ENCODE assay signal across 22 mouse cellular contexts in genomic region chr12:58139121-58139520, GRCm38 (mm10).
DNase-seq lines count a peak whose midpoint lies in the region; ATAC-seq and TF ChIP-seq lines count a peak whose summit lies in the region.
"Had no signal": no experiment of that assay in that cellular context is flagged by ENCODE, and none has a peak within 500 bp of the region (broad histone marks: within the 10 kb centered on the region; RNA-seq: fewer than 3 reads in every experiment).

No protein-coding gene starts in this region.

- H3K27ac ChIP-seq in forebrain, postnatal 0 days (ENCODE audit: low read depth, low read length) = no peak overlapping the region
- H3K27ac ChIP-seq in forebrain, embryonic 12.5 days = no peak overlapping the region
- H3K27ac ChIP-seq in left cerebral cortex, adult 2 months = no peak overlapping the region
- H3K27ac ChIP-seq: embryonic facial prominence, embryonic 12.5 days; gastrocnemius, adult 2 months; heart, embryonic 13.5 days; hindbrain, embryonic 15.5 days had no signal

- no peak overlapping the region for H3K9ac ChIP-seq in forebrain, postnatal 0 days
- H3K9ac ChIP-seq in forebrain, embryonic 12.5 days = no peak overlapping the region
- H3K9ac ChIP-seq: embryonic facial prominence, embryonic 12.5 days; heart, embryonic 13.5 days; hindbrain, embryonic 15.5 days had no signal

- H3K36me3 ChIP-seq in forebrain, postnatal 0 days (ENCODE audit: insufficient read depth) = no peaks in the 10 kb centered on the region
- H3K36me3 ChIP-seq in forebrain, embryonic 12.5 days (replicated peaks) = no peaks in the 10 kb centered on the region
- H3K36me3 ChIP-seq: embryonic facial prominence, embryonic 12.5 days; G1E; heart, embryonic 13.5 days; hindbrain, embryonic 15.5 days had no signal

- no peak for TF ChIP-seq CTCF in forebrain, postnatal 0 days (IDR thresholded peaks at IDR 0.05; ENCODE audit: low read depth)
- no peak for TF ChIP-seq CTCF in left cerebral cortex, adult 2 months (IDR thresholded peaks at IDR 0.05)

- intact Hi-C loops in left cerebral cortex, adult 2 months (cut with DNase I) = loop anchor here (2.0 kb wide), 1 partner anchor 52 kb away; no protein-coding TSS in a partner anchor

- H3K4me2 ChIP-seq in forebrain, postnatal 0 days (ENCODE audit: low read depth) = no peak overlapping the region
- no peak overlapping the region for H3K4me2 ChIP-seq in forebrain, embryonic 12.5 days
- H3K4me2 ChIP-seq: embryonic facial prominence, embryonic 12.5 days; heart, embryonic 13.5 days; hindbrain, embryonic 15.5 days had no signal

- WGBS in forebrain, postnatal 0 days = 79% methylated on average over 1 of the region's 1 CpGs
- 90% methylated on average over 1 of the region's 1 CpGs for WGBS in forebrain, embryonic 12.5 days

- no peak overlapping the region for H3K4me3 ChIP-seq in forebrain, postnatal 0 days (ENCODE audit: low read depth, low read length)
- H3K4me3 ChIP-seq in forebrain, embryonic 12.5 days (replicated peaks) = no peak overlapping the region
- no peak overlapping the region for H3K4me3 ChIP-seq in left cerebral cortex, adult 2 months
- H3K4me3 ChIP-seq: embryonic facial prominence, embryonic 12.5 days; gastrocnemius, adult 2 months; heart, embryonic 13.5 days; hindbrain, embryonic 15.5 days had no signal

- H3K27me3 ChIP-seq in forebrain, postnatal 0 days (ENCODE audit: insufficient read depth, low read length) = no peaks in the 10 kb centered on the region
- no peaks in the 10 kb centered on the region for H3K27me3 ChIP-seq in forebrain, embryonic 12.5 days
- H3K27me3 ChIP-seq: embryonic facial prominence, embryonic 12.5 days; heart, embryonic 13.5 days; hindbrain, embryonic 15.5 days had no signal

- peak; percentile 43 for ATAC-seq in forebrain, postnatal 0 days
- no peak for ATAC-seq in forebrain, embryonic 12.5 days (ENCODE audit: low FRiP score)
- ATAC-seq: CD4-positive, CD25-positive, alpha-beta regulatory T cell, adult 4 months; forebrain, embryonic 16.5 days had no signal

- no peaks in the 10 kb centered on the region for H3K4me1 ChIP-seq in forebrain, postnatal 0 days (ENCODE audit: insufficient read depth)
- no peaks in the 10 kb centered on the region for H3K4me1 ChIP-seq in forebrain, embryonic 12.5 days
- H3K4me1 ChIP-seq: embryonic facial prominence, embryonic 12.5 days; heart, embryonic 13.5 days; hindbrain, embryonic 15.5 days had no signal

- no peaks in the 10 kb centered on the region for H3K9me3 ChIP-seq in forebrain, postnatal 0 days (ENCODE audit: low read length)
- no peaks in the 10 kb centered on the region for H3K9me3 ChIP-seq in forebrain, embryonic 12.5 days
- H3K9me3 ChIP-seq: embryonic facial prominence, embryonic 12.5 days; G1E; heart, embryonic 13.5 days; hindbrain, embryonic 15.5 days had no signal

- DNase-seq in forebrain, postnatal 0 days = no peak
- DNase-seq in left cerebral cortex, adult 11 months (ENCODE audit: low spot score) = peak; percentile 28
- DNase-seq in left cerebral cortex, adult 2 months (ENCODE audit: extremely low spot score in 1 of 2, low spot score in 2 of 2) = no peak
- DNase-seq in brain, adult 2 months (ENCODE audit: low read depth, low spot score) = peak; percentile 68
- DNase-seq in telencephalon, adult 2 months (ENCODE audit: low read depth, low spot score) = peak; percentile 63
- DNase-seq in Muller cell, postnatal 12 days (ENCODE audit: inconsistent ontology term) = no peak
- DNase-seq: adrenal gland, postnatal 10 days; B cell, adult 2 months; cerebellum, adult 11-12 months; cerebellum, adult 9-10 months; cerebellum, postnatal 25 days; gastrocnemius, adult 2 months; gastrocnemius, postnatal 25 days; heart, adult 11 months; heart, postnatal 36 days had no signal

Comparison
In these comparisons a context has a peak if more than half of its experiments do, and no peak if none do; other contexts are left out.
1. DNase-seq: peak in left cerebral cortex, adult 11 months (single experiment), brain, adult 2 months (single experiment) and telencephalon, adult 2 months (single experiment); none in forebrain, postnatal 0 days (single experiment), left cerebral cortex, adult 2 months (0 of 2) and Muller cell, postnatal 12 days (single experiment).